Mouse (Mus musculus) thymus, postnatal 0 days (tissue): ENCODE data around the gene Pradc1. TPM values are rescaled to one million over a fixed set of nuclear protein-coding genes. Genes with fewer than 3 reads are reported as not detected.

ENCODE experiments used
- DNase-seq: peaks from one replicate; pipeline ENCODE4 v3.0.0-alpha.2; 2015; ENCODE audit warnings: low spot score
- polyA plus RNA-seq: library from polyadenylated mRNA; unstranded; fragments of >200 nt; fragmentation: Nextera tagmentation; extraction: Ambion mirVana; gene quantifications from 2 replicates; pipeline ENCODE4 v1.2.1, GENCODE M21; 2015

Pradc1 gene
- 51.9 and 56.7 TPM in 2 replicates for polyA plus RNA-seq

GRCm38 (mm10) chr6:85451664-85452410, at the start of gene Pradc1:
Gene Pradc1 (minus strand): TSS chr6:85451970.
- peak; percentile 97 for DNase-seq

- no peak for DNase-seq
Observed at GRCm38 (mm10) chr6:85500416-85500815, 48.6 kb upstream of the Pradc1 start.

- DNase-seq = no peak
Observed at GRCm38 (mm10) chr6:85498147-85498546, 46.4 kb upstream of the Pradc1 start.

DNA sequence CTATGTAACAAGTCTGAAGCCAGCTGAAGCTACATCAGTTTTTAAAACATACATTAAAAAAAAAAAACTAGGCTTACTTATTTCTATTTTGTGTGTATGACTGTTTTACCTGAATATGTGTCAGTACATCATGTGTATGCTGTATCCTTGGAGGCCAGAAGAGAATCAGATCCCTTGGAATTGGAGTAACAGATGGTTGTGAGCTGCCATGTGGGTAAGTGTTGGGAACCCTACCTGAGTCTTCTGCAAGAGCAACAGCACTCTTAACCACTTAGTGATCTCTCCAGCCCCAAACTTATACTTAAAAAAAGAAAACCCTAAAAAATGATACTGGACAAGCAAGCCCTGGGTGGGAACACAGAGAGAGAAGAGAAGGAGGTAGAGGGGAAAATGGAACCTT, 45.2 kb upstream of the Pradc1 start:
- no peak for DNase-seq

DNA sequence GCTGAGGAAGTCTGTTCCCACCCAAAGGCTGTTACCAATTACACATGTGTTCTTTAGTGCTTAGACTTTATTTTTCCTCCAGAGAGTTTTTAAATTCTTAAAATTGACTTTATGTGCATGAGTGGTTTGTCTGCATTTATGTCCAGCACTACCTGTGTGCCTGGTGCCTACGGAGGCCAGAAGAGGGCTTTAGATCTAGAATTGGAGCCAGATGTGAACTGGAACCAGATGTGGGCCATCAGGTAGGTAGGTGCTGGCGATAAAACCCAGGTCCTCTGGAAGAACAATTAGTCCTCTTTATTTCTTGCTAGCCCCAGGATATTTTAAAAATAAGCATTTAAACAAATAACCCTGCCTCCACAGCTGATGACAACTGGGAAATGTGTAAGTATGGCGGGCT, 39.8 kb upstream of the Pradc1 start:
- DNase-seq = no peak

DNA sequence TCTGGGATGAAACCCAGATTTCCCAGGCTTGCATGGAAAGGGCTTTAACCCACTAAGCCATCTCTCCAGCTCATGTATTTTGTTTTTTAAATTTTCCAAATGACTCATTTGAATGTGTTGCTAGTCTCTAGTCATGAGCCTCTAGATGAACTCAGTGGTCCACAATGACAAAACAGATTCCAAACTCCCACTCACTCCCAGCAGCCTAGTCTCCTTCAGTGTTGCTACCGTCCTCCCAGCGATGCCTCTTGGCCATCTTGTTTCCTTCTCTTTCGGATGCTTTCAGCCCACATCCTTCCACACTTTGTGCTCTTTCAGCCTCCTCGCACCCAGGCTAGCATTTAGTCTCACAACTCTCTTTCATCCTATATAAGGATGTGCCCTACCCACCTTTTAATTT, 38.5 kb upstream of the Pradc1 start:
- DNase-seq = no peak

DNA sequence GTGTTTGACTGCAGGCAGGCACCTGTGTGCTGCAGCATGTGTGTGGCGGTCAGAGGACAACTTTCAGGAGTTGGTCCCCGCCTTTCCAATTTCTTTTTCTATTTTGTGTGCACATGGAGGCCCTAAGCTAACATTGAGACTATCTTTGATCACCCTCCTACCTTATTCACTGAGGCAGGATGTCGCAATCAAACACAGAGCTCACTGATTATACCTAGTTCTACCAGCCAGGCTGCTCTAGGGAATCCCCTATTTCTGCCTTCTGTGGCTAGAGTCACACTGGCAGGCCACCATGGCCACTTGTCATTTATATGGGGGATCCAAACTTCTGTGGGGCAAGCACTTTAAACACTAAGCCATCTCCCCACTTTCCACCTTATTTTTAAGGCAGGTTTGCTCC, 37.9 kb upstream of the Pradc1 start:
- no peak for DNase-seq

- DNase-seq = no peak
Observed at GRCm38 (mm10) chr6:85488510-85488909, 36.7 kb upstream of the Pradc1 start.

DNA sequence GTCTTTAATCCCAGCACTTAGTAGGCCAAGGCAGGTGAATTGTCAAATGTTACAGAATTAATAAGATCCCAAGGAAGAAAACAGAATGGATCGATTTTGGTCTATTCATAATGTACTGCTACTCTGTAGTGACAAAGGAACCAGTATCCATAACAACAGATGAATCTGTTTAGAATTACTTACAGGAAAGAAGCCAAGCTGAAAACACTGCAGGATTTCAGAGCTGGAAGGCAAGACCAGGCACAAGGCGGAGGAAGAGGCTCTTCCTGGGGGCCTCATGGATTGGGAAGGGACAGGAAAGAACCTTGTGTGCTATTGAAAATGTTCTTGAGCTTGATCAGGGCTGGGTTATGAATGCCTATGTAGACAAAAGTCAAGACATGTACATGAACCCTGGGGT, 34.0 kb upstream of the Pradc1 start:
- DNase-seq = no peak

GRCm38 (mm10) chr6:85483843-85484721, 32.3 kb upstream of the Pradc1 start:
- DNase-seq = peak; percentile 25

- DNase-seq = no peak
Observed at GRCm38 (mm10) chr6:85480685-85481084, 28.9 kb upstream of the Pradc1 start.

- no peak for DNase-seq
Observed at GRCm38 (mm10) chr6:85479979-85480378, 28.2 kb upstream of the Pradc1 start.

- no peak for DNase-seq
Observed at GRCm38 (mm10) chr6:85478416-85478815, 26.6 kb upstream of the Pradc1 start.

DNA sequence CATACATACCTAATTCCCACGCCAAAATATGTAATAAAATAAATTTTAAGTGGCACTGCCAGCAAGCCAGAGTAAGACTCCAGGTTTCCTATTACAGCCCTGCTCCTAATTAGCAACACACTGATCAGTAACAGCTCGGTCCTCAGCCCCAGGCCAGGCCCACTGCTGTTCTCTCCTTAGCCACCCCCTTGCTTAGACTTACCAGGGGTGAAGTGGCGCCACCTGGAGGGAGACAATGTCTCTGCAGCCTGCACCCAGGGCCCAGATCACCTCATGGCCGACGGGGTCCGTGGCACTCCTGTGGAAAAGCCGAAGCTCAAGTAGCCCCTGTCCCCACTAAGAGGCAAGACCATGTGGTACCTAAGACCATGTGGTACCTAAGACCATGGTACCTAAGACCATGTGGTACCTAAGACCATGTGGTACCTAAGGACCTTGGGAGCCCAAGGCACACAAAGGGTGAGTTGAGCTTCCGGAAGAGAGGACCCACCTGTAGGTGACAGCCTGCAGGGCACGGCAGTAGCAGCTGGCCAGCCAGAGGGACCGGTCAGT, 25.7 kb upstream of the Pradc1 start:
- DNase-seq = peak; percentile 17

DNA sequence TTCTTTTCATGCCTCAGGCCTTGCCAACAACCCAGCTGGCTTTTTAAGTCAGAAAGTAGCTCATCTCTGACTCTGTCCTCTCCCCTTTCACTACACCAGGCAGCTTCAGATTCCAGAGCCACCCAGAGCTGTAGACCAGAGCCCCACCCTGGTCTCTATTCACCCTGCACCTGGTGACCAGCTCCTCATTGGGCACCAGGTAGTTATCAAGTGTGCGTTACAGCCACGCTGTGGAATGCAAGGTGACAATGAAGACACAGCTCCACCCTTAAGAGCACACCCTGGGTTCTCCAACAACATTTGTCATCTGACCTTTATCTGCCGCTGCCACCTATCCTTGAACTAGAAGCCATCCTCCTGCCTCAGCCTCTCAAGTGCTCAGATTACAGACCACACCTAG, 23.8 kb upstream of the Pradc1 start:
- DNase-seq = no peak

GRCm38 (mm10) chr6:85472542-85472941, 20.8 kb upstream of the Pradc1 start:
- DNase-seq = no peak

GRCm38 (mm10) chr6:85471962-85472361, 20.2 kb upstream of the Pradc1 start:
- DNase-seq = no peak

GRCm38 (mm10) chr6:85469660-85470430, 18.1 kb upstream of the Pradc1 start:
- DNase-seq = no peak

- no peak for DNase-seq
Observed at GRCm38 (mm10) chr6:85465381-85465780, 13.6 kb upstream of the Pradc1 start.

- DNase-seq = no peak
Observed at GRCm38 (mm10) chr6:85459621-85460020, 7.9 kb upstream of the Pradc1 start.

DNA sequence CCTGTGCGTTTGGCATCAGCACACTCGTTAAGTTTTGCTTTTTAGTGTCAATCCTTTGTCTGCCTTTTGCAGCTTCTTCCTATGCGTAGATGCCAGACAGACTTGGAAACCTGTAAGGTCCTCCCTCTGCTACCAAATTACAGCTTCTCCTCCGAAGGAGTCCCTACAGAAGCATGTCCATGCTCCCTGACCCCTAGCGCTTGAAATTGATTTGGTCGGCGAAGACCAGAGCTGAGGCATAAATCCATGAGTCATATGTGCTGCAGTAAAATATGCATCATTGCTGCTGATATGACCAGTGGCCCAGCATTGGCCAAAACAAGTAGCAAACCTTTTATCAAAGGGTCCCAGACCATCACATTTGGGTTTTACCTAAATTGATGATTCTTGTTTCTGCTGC, 1.0 kb upstream of the Pradc1 start:
- peak; percentile 2 for DNase-seq

GRCm38 (mm10) chr6:85452411-85452665, 568 bp upstream of the Pradc1 start:
- DNase-seq = no peak
